Mouse (Mus musculus) embryonic facial prominence, embryonic 10.5 days (tissue): ENCODE measurements around the gene Rab30. TPM values are rescaled to one million over a fixed set of nuclear protein-coding genes. Genes with fewer than 3 reads are reported as not detected.

Experiments used
- DNase-seq: peaks from one replicate; pipeline ENCODE4 v3.0.0-alpha.2; 2017; ENCODE audit warnings: low spot score
- H3K27ac ChIP-seq: fragments of 300-500 bp; sonication (generic); replicated peaks from 2 replicates; pipeline ENCODE4 v1.5.1; 2016; ENCODE audit warnings: mild to moderate bottlenecking
- H3K27me3 ChIP-seq: fragments of 300-500 bp; sonication (generic); replicated peaks from 2 replicates; pipeline ENCODE4 v1.6.1; 2016; ENCODE audit warnings: low read depth, mild to moderate bottlenecking; ENCODE audit not compliant: poor library complexity, severe bottlenecking
- H3K36me3 ChIP-seq: fragments of 300-500 bp; sonication (generic); replicated peaks from 2 replicates; pipeline ENCODE4 v1.6.1; 2016; ENCODE audit warnings: mild to moderate bottlenecking, moderate library complexity
- H3K4me1 ChIP-seq: fragments of 300-500 bp; sonication (generic); 2 replicates; pipeline ENCODE4 v1.6.1; 2016
- H3K4me3 ChIP-seq: fragments of 300-500 bp; sonication (generic); 2 replicates; pipeline ENCODE4 v1.5.1; 2016; ENCODE audit warnings: mild to moderate bottlenecking, moderate library complexity
- H3K9me3 ChIP-seq: fragments of 300-500 bp; sonication (generic); 2 replicates; pipeline ENCODE4 v1.6.1; 2016; ENCODE audit warnings: mild to moderate bottlenecking
- WGBS: fragments of 180-500 bp; shearing (Covaris S2); methylation state at CpG from one replicate; pipeline ENCODE4 v1.1.7; 2016; 5-methylcytosine and 5-hydroxymethylcytosine counted together
- polyA plus RNA-seq: library from polyadenylated mRNA; unstranded; fragments of >200 nt; fragmentation: Nextera tagmentation; extraction: Ambion mirVana; gene quantifications from 2 replicates; pipeline ENCODE4 v1.2.1, GENCODE M21; 2016

Gene Rab30
- polyA plus RNA-seq, 1 experiment from 2014 or later, result 12.3 TPM

- 80% methylated on average over 4 of the region's 4 CpGs for WGBS
- Histone ChIP-seq H3K36me3 (no peaks in the 10 kb centered on the region), H3K4me3 (no peak overlapping the region), H3K4me1 (peaks cover 5% of the 10 kb centered on the region; the same call in 1 of the 2 replicates), H3K9me3 (no peaks in the 10 kb centered on the region), H3K27me3 (no peaks in the 10 kb centered on the region), H3K27ac (no peak overlapping the region)
- DNase-seq, result no peak
Observed at GRCm38 (mm10) chr7:92807482-92807881, 66.1 kb downstream of the Rab30 start.

DNA sequence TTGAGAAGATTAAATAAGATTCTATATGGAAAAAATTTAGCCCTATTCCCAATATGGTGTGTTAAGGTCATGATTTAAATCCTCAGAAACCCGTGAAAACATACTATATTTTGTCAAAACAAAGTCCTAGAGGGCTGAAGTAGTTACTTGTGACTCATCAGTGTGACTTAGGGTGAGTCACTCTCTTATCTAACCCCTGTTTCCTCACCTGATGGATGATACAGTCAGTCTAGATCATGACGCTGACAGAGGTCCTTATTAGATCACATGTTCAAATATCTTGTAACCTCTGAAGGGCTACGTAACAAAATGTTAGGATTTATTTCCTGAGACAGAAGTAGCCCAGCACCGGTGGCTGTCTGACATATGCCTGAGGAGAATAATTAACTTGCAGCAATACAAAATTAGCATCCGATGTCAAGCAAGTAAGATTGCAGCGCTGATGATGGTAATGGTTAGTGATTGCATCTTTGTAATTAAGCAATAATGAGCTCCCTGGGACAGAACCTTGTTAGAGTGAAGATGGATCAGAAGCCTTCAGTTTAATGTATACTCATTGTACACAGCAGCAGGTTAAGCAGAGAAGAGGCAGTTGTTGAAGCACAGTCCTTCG lies 70.4 kb downstream of the Rab30 start:
- H3K27ac ChIP-seq, result no peak overlapping the region
- no peak for DNase-seq

GRCm38 (mm10) chr7:92817242-92817641 lies 75.8 kb downstream of the Rab30 start:
- Histone ChIP-seq H3K27me3 (no peaks in the 10 kb centered on the region), H3K36me3 (no peaks in the 10 kb centered on the region), H3K4me3 (no peak overlapping the region), H3K27ac (no peak overlapping the region), H3K9me3 (no peaks in the 10 kb centered on the region), H3K4me1 (peaks cover 13% of the 10 kb centered on the region)
- WGBS, result 76% methylated on average over 2 of the region's 2 CpGs
- no peak for DNase-seq

More for the DNA sequence above, 70.4 kb downstream of the Rab30 start:
- Histone ChIP-seq H3K4me3 (no peak overlapping the region), H3K4me1 (peaks cover 1% of the 10 kb centered on the region; the same call in 1 of the 2 replicates), H3K9me3 (no peaks in the 10 kb centered on the region), H3K36me3 (no peaks in the 10 kb centered on the region), H3K27me3 (no peaks in the 10 kb centered on the region)
- WGBS, result 85% methylated on average over 7 of the region's 7 CpGs

- Histone ChIP-seq H3K36me3 (no peaks in the 10 kb centered on the region), H3K9me3 (no peaks in the 10 kb centered on the region), H3K4me3 (no peak overlapping the region), H3K27me3 (no peaks in the 10 kb centered on the region), H3K27ac (no peak overlapping the region), H3K4me1 (peaks cover 19% of the 10 kb centered on the region)
- no peak for DNase-seq
- 91% methylated on average over 9 of the region's 9 CpGs for WGBS
Observed at GRCm38 (mm10) chr7:92817886-92818285, 76.5 kb downstream of the Rab30 start.

DNA sequence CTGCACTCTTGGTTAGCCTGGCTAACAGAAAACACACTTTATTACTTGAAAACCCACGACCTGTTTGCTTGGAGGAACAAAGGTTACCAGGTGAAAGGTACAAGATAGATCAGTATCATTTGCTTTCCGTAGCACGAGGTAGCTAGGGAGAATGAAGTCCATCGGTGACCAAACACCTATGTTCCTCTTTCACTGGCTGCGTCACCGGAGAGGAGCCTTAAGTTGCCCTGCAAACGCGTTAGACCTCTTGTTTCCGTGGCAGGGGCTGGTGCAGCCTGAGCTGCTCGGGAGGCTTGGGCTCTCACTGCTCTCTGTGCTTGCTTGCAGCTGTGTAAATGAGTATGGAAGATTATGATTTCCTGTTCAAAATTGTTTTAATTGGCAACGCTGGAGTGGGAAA lies 78.3 kb downstream of the Rab30 start:
- 80% methylated on average over 11 of the region's 11 CpGs for WGBS
- Histone ChIP-seq H3K4me3 (no peak overlapping the region), H3K27me3 (no peaks in the 10 kb centered on the region), H3K4me1 (peaks cover 19% of the 10 kb centered on the region), H3K36me3 (no peaks in the 10 kb centered on the region), H3K27ac (0 out of 2 replicates have a peak overlapping the region, but pooled peaks have one; percentile 4), H3K9me3 (no peaks in the 10 kb centered on the region)
- DNase-seq, result no peak

- no peak for DNase-seq
- 88% methylated on average over 1 of the region's 1 CpGs for WGBS
- no peaks in the 10 kb centered on the region for H3K27me3 ChIP-seq
- H3K9me3 ChIP-seq, result no peaks in the 10 kb centered on the region
- no peak overlapping the region for H3K4me3 ChIP-seq
- H3K4me1 ChIP-seq, result peaks cover 19% of the 10 kb centered on the region
- H3K36me3 ChIP-seq, result no peaks in the 10 kb centered on the region
- H3K27ac ChIP-seq, result no peak overlapping the region
Observed at GRCm38 (mm10) chr7:92820410-92820809, 79.0 kb downstream of the Rab30 start.

GRCm38 (mm10) chr7:92820941-92821465 lies 79.6 kb downstream of the Rab30 start:
- H3K9me3 ChIP-seq, result no peaks in the 10 kb centered on the region
- no peak overlapping the region for H3K27ac ChIP-seq
- no peaks in the 10 kb centered on the region for H3K36me3 ChIP-seq
- DNase-seq, result no peak
- H3K4me3 ChIP-seq, result no peak overlapping the region
- 77% methylated on average over 7 of the region's 7 CpGs for whole genome bisulfite sequencing
- no peaks in the 10 kb centered on the region for H3K27me3 ChIP-seq
- peaks cover 19% of the 10 kb centered on the region for H3K4me1 ChIP-seq

DNA sequence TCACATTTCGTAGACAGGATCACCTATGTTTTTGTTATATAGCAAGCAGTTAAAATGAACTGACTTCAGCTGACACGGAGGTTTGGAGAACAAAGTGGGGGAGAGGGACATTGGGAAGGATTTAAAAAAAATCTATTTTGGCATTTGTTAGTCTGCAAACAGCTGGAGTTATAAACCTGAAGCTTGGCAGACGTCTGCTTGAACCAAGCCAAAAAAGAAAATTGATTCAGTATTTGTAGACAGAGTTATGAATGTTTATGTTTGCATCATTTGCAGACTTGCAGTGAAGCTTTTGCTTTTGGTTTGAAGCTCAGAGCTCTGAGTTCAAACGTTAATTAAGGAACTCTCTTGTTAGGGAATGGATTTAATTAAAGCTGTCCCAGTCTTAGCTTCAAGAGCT lies 80.5 kb downstream of the Rab30 start:
- Histone ChIP-seq H3K27me3 (no peaks in the 10 kb centered on the region), H3K27ac (no peak overlapping the region), H3K4me3 (no peak overlapping the region), H3K4me1 (peaks cover 19% of the 10 kb centered on the region), H3K36me3 (no peaks in the 10 kb centered on the region), H3K9me3 (no peaks in the 10 kb centered on the region)
- no peak for DNase-seq
- WGBS, result 52% methylated on average over 4 of the region's 4 CpGs

DNA sequence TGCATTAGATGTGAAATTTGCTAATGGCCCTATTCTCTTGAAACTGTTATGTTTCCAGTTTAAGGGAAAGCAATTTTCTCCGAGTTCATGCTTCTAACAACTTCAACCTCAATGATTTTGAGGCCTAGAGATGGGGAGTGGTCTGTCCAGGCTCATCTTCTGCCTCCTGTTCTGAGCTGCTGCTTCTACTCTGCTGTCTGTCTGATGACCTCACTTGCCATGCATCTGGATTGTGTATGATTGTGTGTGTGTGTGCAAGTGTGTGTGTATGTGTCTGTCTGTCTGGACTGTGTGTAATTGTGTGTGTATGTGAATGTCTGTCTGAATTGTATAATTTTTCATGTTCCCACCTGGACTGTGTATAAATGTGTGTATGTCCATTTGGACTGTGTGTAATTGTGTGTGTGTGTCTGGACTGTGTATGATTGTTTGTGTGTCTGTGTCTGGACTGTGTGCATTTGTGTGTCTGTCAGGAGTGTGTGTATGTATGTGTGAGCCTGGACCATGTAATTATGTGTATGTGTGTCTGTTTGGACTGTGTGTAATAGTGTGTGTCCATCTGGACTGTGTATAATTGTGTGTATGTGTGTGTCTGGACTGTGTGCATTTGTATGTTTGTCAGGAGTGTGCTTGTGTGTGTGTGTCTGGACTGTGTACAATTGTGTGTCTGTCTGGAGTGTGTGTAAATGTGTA lies 81.2 kb downstream of the Rab30 start:
- H3K27ac ChIP-seq, result no peak overlapping the region
- H3K9me3 ChIP-seq, result no peaks in the 10 kb centered on the region
- peaks cover 19% of the 10 kb centered on the region for H3K4me1 ChIP-seq
- DNase-seq, result no peak
- 47% methylated on average over 1 of the region's 1 CpGs for WGBS
- no peak overlapping the region for H3K4me3 ChIP-seq
- no peaks in the 10 kb centered on the region for H3K27me3 ChIP-seq
- H3K36me3 ChIP-seq, result no peaks in the 10 kb centered on the region

DNA sequence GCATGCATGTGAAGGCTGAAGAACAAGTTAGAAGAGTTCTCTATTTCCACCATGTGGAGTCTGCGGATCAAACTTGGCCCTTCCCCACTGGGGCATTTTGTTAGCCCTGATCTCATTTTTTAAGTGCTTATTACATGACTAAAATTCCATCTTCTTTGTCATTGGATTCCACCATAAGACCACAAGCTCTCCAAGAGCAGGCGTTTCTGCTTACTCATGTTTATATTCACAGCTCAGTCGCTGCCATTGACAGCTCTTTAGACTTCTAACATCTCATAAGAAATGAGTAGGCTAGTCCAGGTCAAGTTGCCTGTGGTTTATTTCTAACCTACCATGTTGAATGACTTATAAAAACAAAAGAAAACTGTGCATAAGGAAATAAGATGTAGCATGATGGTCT lies 84.8 kb downstream of the Rab30 start:
- 93% methylated on average over 3 of the region's 3 CpGs for WGBS
- no peak overlapping the region for H3K27ac ChIP-seq
- no peaks in the 10 kb centered on the region for H3K9me3 ChIP-seq
- H3K36me3 ChIP-seq, result no peaks in the 10 kb centered on the region
- no peaks in the 10 kb centered on the region for H3K27me3 ChIP-seq
- H3K4me1 ChIP-seq, result peaks cover 16% of the 10 kb centered on the region
- no peak for DNase-seq
- H3K4me3 ChIP-seq, result no peak overlapping the region

- WGBS, result 43% methylated on average over 3 of the region's 3 CpGs
- Histone ChIP-seq H3K36me3 (no peaks in the 10 kb centered on the region), H3K27me3 (no peaks in the 10 kb centered on the region), H3K4me1 (no peaks in the 10 kb centered on the region), H3K27ac (no peak overlapping the region), H3K4me3 (no peak overlapping the region), H3K9me3 (no peaks in the 10 kb centered on the region)
- DNase-seq, result no peak
Observed at GRCm38 (mm10) chr7:92827981-92828380, 86.6 kb downstream of the Rab30 start.

DNA sequence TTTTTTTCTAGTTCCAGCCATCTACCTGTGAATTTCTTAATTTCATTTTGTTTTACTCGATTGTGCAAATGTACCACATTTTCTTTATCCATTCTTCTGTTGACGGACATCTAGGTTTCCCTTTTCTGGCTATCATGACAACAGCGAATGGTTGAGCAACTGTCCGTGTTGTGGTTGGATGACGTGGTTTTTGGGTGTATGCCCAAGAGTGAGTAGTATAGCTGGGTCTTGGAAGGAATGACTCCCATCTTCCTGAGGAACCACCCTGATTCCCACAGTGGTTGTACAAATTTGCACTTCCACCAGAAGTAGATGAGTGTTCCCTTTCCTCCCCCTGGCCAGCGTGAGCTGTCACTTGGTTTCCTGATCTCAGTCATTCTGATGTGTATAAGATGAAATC lies 91.0 kb downstream of the Rab30 start:
- Histone ChIP-seq H3K27ac (no peak overlapping the region), H3K27me3 (no peaks in the 10 kb centered on the region), H3K4me3 (no peak overlapping the region), H3K9me3 (no peaks in the 10 kb centered on the region), H3K36me3 (peaks cover 7% of the 10 kb centered on the region; the same call in 1 of the 2 replicates), H3K4me1 (no peaks in the 10 kb centered on the region)
- WGBS, result 93% methylated on average over 6 of the region's 6 CpGs
- no peak for DNase-seq

- DNase-seq, result no peak
- no peak overlapping the region for H3K27ac ChIP-seq
- H3K4me1 ChIP-seq, result no peaks in the 10 kb centered on the region
- no peak overlapping the region for H3K4me3 ChIP-seq
- 90% methylated on average over 2 of the region's 2 CpGs for WGBS
- H3K36me3 ChIP-seq, result peaks cover 7% of the 10 kb centered on the region; the same call in 1 of the 2 replicates
- no peaks in the 10 kb centered on the region for H3K27me3 ChIP-seq
- H3K9me3 ChIP-seq, result no peaks in the 10 kb centered on the region
Observed at GRCm38 (mm10) chr7:92834391-92834790, 93.0 kb downstream of the Rab30 start.
